Mouse (Mus musculus) T-cell, adult 2 months (primary cell): Measurements from ENCODE around the gene Wdr95.

ENCODE experiments used
- DNase-seq: peaks from one replicate; pipeline ENCODE4 v3.0.0; 2022; ENCODE audit warnings: low spot score

Wdr95 gene

GRCm38 (mm10) chr5:149623815-149624675 lies 95.6 kb downstream of the Wdr95 start:
- DNase-seq = no peak

GRCm38 (mm10) chr5:149625547-149625946 lies 97.1 kb downstream of the Wdr95 start:
- DNase-seq = no peak

- no peak for DNase-seq
Observed at GRCm38 (mm10) chr5:149634409-149635035, 106.0 kb downstream of the Wdr95 start.

GRCm38 (mm10) chr5:149635556-149635955 lies 107.1 kb downstream of the Wdr95 start:
- no peak for DNase-seq

- peak; percentile 99 for DNase-seq
Observed at GRCm38 (mm10) chr5:149636075-149636920, 107.8 kb downstream of the Wdr95 start, which contains the start of gene Hsph1. Gene Hsph1, minus strand, starts transcription at chr5:149636376.

- no peak for DNase-seq
Observed at GRCm38 (mm10) chr5:149637306-149637705, 108.8 kb downstream of the Wdr95 start.

- DNase-seq = no peak
Observed at GRCm38 (mm10) chr5:149641277-149641892, 112.9 kb downstream of the Wdr95 start.

- DNase-seq = no peak
Observed at GRCm38 (mm10) chr5:149642366-149642765, 113.9 kb downstream of the Wdr95 start.

GRCm38 (mm10) chr5:149642783-149643509 lies 114.5 kb downstream of the Wdr95 start:
- no peak for DNase-seq

- DNase-seq = no peak
Observed at GRCm38 (mm10) chr5:149647367-149648115, 119.1 kb downstream of the Wdr95 start.

GRCm38 (mm10) chr5:149648196-149648595 lies 119.7 kb downstream of the Wdr95 start:
- DNase-seq = no peak

- no peak for DNase-seq
Observed at GRCm38 (mm10) chr5:149648895-149649406, 120.5 kb downstream of the Wdr95 start.

GRCm38 (mm10) chr5:149649499-149650178 lies 121.2 kb downstream of the Wdr95 start:
- no peak for DNase-seq

GRCm38 (mm10) chr5:149650179-149650553 lies 121.7 kb downstream of the Wdr95 start:
- no peak for DNase-seq

GRCm38 (mm10) chr5:149655636-149656035 lies 127.2 kb downstream of the Wdr95 start:
- DNase-seq = no peak

- no peak for DNase-seq
Observed at GRCm38 (mm10) chr5:149658022-149658421, 129.5 kb downstream of the Wdr95 start.

GRCm38 (mm10) chr5:149658741-149659413 lies 130.4 kb downstream of the Wdr95 start:
- no peak for DNase-seq

GRCm38 (mm10) chr5:149659414-149659780 lies 130.9 kb downstream of the Wdr95 start:
- DNase-seq = no peak

GRCm38 (mm10) chr5:149661428-149661827 lies 132.9 kb downstream of the Wdr95 start:
- DNase-seq = no peak
